Mouse (Mus musculus) MEL (cell line): ENCODE measurements around the gene Ddn. TPM values are rescaled to one million over a fixed set of nuclear protein-coding genes. Genes with fewer than 3 reads are reported as not detected.

ENCODE experiments used
- DNase-seq: peaks from one replicate; pipeline ENCODE4 v3.0.0; 2011; ENCODE audit warnings: low read depth, low spot score
- H3K27ac ChIP-seq: 2 replicates; pipeline ENCODE4 v1.5.1; 2012; ENCODE audit warnings: low read depth, mild to moderate bottlenecking, control low read depth, low read length, moderate library complexity; ENCODE audit not compliant: control insufficient read depth
- H3K27me3 ChIP-seq, 2 experiments: fragments of 150-350 bp in 1 of 2; sonication (generic) in 1 of 2; 2 replicates each; pipeline ENCODE4 v1.6.1; 2012; ENCODE audit warnings: low read length in 2 of 2, mild to moderate bottlenecking in 2 of 2, improper control_type of control experiment in 1 of 2, moderate library complexity in 1 of 2; ENCODE audit not compliant: insufficient read depth in 2 of 2, control insufficient read depth in 1 of 2
- H3K36me3 ChIP-seq, 2 experiments: 2 replicates each; pipeline ENCODE4 v1.6.1; 2012 to 2014; ENCODE audit warnings: low read length in 2 of 2, improper control_type of control experiment in 1 of 2, inconsistent platforms in 1 of 2, mild to moderate bottlenecking in 1 of 2; ENCODE audit not compliant: insufficient read depth in 2 of 2, control insufficient read depth in 1 of 2
- H3K4me1 ChIP-seq, 2 experiments: fragments of 150-350 bp in 1 of 2; sonication (generic) in 1 of 2; 2 replicates each; pipeline ENCODE4 v1.6.1; 2012; ENCODE audit warnings: low read length in 2 of 2, improper control_type of control experiment in 1 of 2, mild to moderate bottlenecking in 1 of 2; ENCODE audit not compliant: insufficient read depth in 2 of 2, control insufficient read depth in 1 of 2
- H3K4me3 ChIP-seq, 2 experiments: fragments of 150-350 bp in 1 of 2; sonication (generic) in 1 of 2; 2 replicates each; pipeline ENCODE4 v1.5.1; 2012; ENCODE audit warnings: low read depth in 2 of 2, low read length in 2 of 2, mild to moderate bottlenecking in 2 of 2, moderate library complexity in 2 of 2, control low read depth in 1 of 2, improper control_type of control experiment in 1 of 2; ENCODE audit not compliant: control insufficient read depth in 1 of 2, insufficient read depth in 1 of 2
- H3K79me2 ChIP-seq: 2 replicates; pipeline ENCODE4 v1.6.1; 2012; ENCODE audit warnings: mild to moderate bottlenecking, low read length, moderate library complexity; ENCODE audit not compliant: control insufficient read depth, poor library complexity, insufficient read depth
- H3K9ac ChIP-seq: 2 replicates; pipeline ENCODE4 v1.6.1; 2012; ENCODE audit warnings: low read depth, mild to moderate bottlenecking, control low read depth, low read length, moderate library complexity; ENCODE audit not compliant: control insufficient read depth, poor library complexity, severe bottlenecking
- H3K9me3 ChIP-seq: fragments of 150-350 bp; sonication (generic); replicated peaks from 2 replicates; pipeline ENCODE4 v1.6.1; 2012; ENCODE audit warnings: mild to moderate bottlenecking, low read length, improper control_type of control experiment, moderate library complexity; ENCODE audit not compliant: insufficient read depth
- BHLHE40 ChIP-seq: IDR thresholded peaks from 2 replicates; pipeline ENCODE4 v1.6.1; 2012; ENCODE audit warnings: low read depth, mild to moderate bottlenecking, inconsistent platforms, low read length, improper control_type of control experiment, borderline replicate concordance
- CHD1 ChIP-seq: IDR thresholded peaks from 2 replicates; pipeline ENCODE4 v1.6.1; 2012; ENCODE audit warnings: low read depth, mild to moderate bottlenecking, inconsistent platforms, low read length, improper control_type of control experiment
- CHD2 ChIP-seq: IDR thresholded peaks from 2 replicates; pipeline ENCODE4 v1.6.1; 2011; ENCODE audit warnings: low read length, improper control_type of control experiment
- CTCF ChIP-seq, 3 experiments: IDR thresholded peaks in 2 of 3; conservative IDR thresholded peaks in 1 of 3; 2 replicates each; pipeline ENCODE4 v1.5.1; 2011 to 2012; ENCODE audit warnings: low read length in 3 of 3, low read depth in 2 of 3, mild to moderate bottlenecking in 2 of 3, improper control_type of control experiment in 1 of 3, inconsistent platforms in 1 of 3, mixed read lengths in 1 of 3, moderate library complexity in 1 of 3; ENCODE audit not compliant: control insufficient read depth in 1 of 3, insufficient read depth in 1 of 3, poor library complexity in 1 of 3, severe bottlenecking in 1 of 3
- ELF1 ChIP-seq: IDR thresholded peaks from 2 replicates; pipeline ENCODE4 v1.6.1; 2014; ENCODE audit warnings: low read depth, mild to moderate bottlenecking, inconsistent platforms, low read length, improper control_type of control experiment, moderate library complexity
- ETS1 ChIP-seq: IDR thresholded peaks from 2 replicates; pipeline ENCODE4 v1.6.1; 2012; ENCODE audit warnings: low read depth, mild to moderate bottlenecking, inconsistent platforms, low read length, improper control_type of control experiment, moderate library complexity
- GABPA ChIP-seq: IDR thresholded peaks from 2 replicates; pipeline ENCODE4 v1.6.1; 2012; ENCODE audit warnings: low read depth, mild to moderate bottlenecking, inconsistent platforms, low read length, improper control_type of control experiment, moderate library complexity
- HCFC1 ChIP-seq: IDR thresholded peaks from 2 replicates; pipeline ENCODE4 v1.6.1; 2012; ENCODE audit warnings: low read depth, mild to moderate bottlenecking, inconsistent platforms, low read length, improper control_type of control experiment, moderate library complexity
- JUND ChIP-seq: IDR thresholded peaks from 2 replicates; pipeline ENCODE4 v1.6.1; 2011; ENCODE audit warnings: low read depth, mild to moderate bottlenecking, improper control_type of control experiment, low read length
- KAT2A ChIP-seq: conservative IDR thresholded peaks from 2 replicates; pipeline ENCODE4 v1.6.1; 2012; ENCODE audit warnings: low read depth, low read length, improper control_type of control experiment, inconsistent platforms
- MAZ ChIP-seq: IDR thresholded peaks from 2 replicates; pipeline ENCODE4 v1.6.1; 2012; ENCODE audit warnings: low read depth, mild to moderate bottlenecking, inconsistent platforms, low read length, improper control_type of control experiment
- MXI1 ChIP-seq: IDR thresholded peaks from 2 replicates; pipeline ENCODE4 v1.6.1; 2011; ENCODE audit warnings: mild to moderate bottlenecking, low read depth, low read length, improper control_type of control experiment
- MYB ChIP-seq: IDR thresholded peaks from 2 replicates; pipeline ENCODE4 v1.6.1; 2011; ENCODE audit warnings: mild to moderate bottlenecking, low read depth, low read length, improper control_type of control experiment
- NELFE ChIP-seq: IDR thresholded peaks from 2 replicates; pipeline ENCODE4 v1.6.1; 2011; ENCODE audit warnings: low read depth, low read length, improper control_type of control experiment
- POLR2AphosphoS2 ChIP-seq: IDR thresholded peaks from 2 replicates; pipeline ENCODE4 v1.6.1; 2011; ENCODE audit warnings: low read length, improper control_type of control experiment
- RAD21 ChIP-seq: IDR thresholded peaks from 2 replicates; pipeline ENCODE4 v1.6.1; 2011; ENCODE audit warnings: mild to moderate bottlenecking, low read depth, low read length, improper control_type of control experiment
- RCOR1 ChIP-seq: IDR thresholded peaks from 2 replicates; pipeline ENCODE4 v1.6.1; 2012; ENCODE audit warnings: low read depth, mild to moderate bottlenecking, inconsistent platforms, low read length, improper control_type of control experiment
- SMC3 ChIP-seq: IDR thresholded peaks from 2 replicates; pipeline ENCODE4 v1.6.1; 2011; ENCODE audit warnings: low read depth, low read length, improper control_type of control experiment
- TAL1 ChIP-seq: IDR thresholded peaks from 2 replicates; pipeline ENCODE4 v1.6.1; 2012; ENCODE audit warnings: mild to moderate bottlenecking, inconsistent platforms, low read length, moderate library complexity, mixed read lengths
- TBP ChIP-seq: IDR thresholded peaks from 2 replicates; pipeline ENCODE4 v1.8.0; 2011; ENCODE audit warnings: low read depth, low read length, improper control_type of control experiment
- ZC3H11A ChIP-seq: IDR thresholded peaks from 2 replicates; pipeline ENCODE4 v1.6.1; 2012; ENCODE audit warnings: low read depth, mild to moderate bottlenecking, inconsistent platforms, low read length, improper control_type of control experiment
- ZKSCAN1 ChIP-seq: IDR thresholded peaks from 2 replicates; pipeline ENCODE4 v1.6.1; 2012; ENCODE audit warnings: low read depth, mild to moderate bottlenecking, inconsistent platforms, low read length, improper control_type of control experiment, moderate library complexity
- ZMIZ1 ChIP-seq: IDR thresholded peaks from 2 replicates; pipeline ENCODE4 v1.6.1; 2012; ENCODE audit warnings: low read depth, mild to moderate bottlenecking, inconsistent platforms, low read length, improper control_type of control experiment, moderate library complexity
- ZNF384 ChIP-seq: IDR thresholded peaks from 2 replicates; pipeline ENCODE4 v1.6.1; 2012; ENCODE audit warnings: low read depth, mild to moderate bottlenecking, inconsistent platforms, low read length, improper control_type of control experiment
- polyA plus RNA-seq, 2 experiments: library from polyadenylated mRNA; stranded (reverse) in 1 of 2; unstranded in 1 of 2; fragments of >175 nt in 1 of 2; fragments of >200 nt in 1 of 2; gene quantifications; 2 replicates each; pipeline versions ENCODE4 v1.2.1 to v1.2.4; 2012; ENCODE audit warnings: low replicate concordance in 2 of 2, low read depth in 1 of 2; ENCODE audit not compliant: insufficient read length in 2 of 2, insufficient read depth in 1 of 2, missing spikeins in 1 of 2
- total RNA-seq: library from RNA; depleted of rRNA; stranded (reverse); fragments of 300-350 nt; gene quantifications from 2 replicates; pipeline ENCODE4 v1.2.3, GENCODE M21; 2012

Ddn gene
- total and polyA plus RNA-seq, 3 experiments: 4.0 to 4.2 TPM; not detected in 1

GRCm38 (mm10) chr15:98797835-98798492 lies 11.3 kb downstream of the Ddn start:
- DNase-seq: no peak
- H3K79me2 ChIP-seq: no peaks in the 10 kb centered on the region
- H3K27ac ChIP-seq: no peak overlapping the region

GRCm38 (mm10) chr15:98796803-98797595 lies 12.3 kb downstream of the Ddn start:
- no peaks in the 10 kb centered on the region for H3K79me2 ChIP-seq
- no peak for DNase-seq
- no peak overlapping the region for H3K9ac ChIP-seq
- H3K27ac ChIP-seq: no peak overlapping the region
- no peaks in the 10 kb centered on the region for H3K9me3 ChIP-seq
- TF ChIP-seq ZNF384 (no peak), CHD1 (no peak), MAZ (no peak), NELFE (no peak), CHD2 (no peak), GABPA (no peak), MXI1 (no peak), CTCF (IDR thresholded peaks at IDR 0.05 in 2 of 3, conservative IDR thresholded peaks at IDR 0.05 in 1 of 3; ENCODE audit: control insufficient read depth in 1 of 3, insufficient read depth in 1 of 3, low read depth in 2 of 3, low read length in 3 of 3, poor library complexity in 1 of 3, severe bottlenecking in 1 of 3) (no peak), MYB (no peak), JUND (no peak), KAT2A (no peak), TAL1 (no peak), SMC3 (no peak), HCFC1 (no peak), BHLHE40 (no peak), ZKSCAN1 (no peak), ZC3H11A (no peak), POLR2AphosphoS2 (no peak)
- no peaks in the 10 kb centered on the region for H3K36me3 ChIP-seq
- no peak overlapping the region for H3K4me3 ChIP-seq
- no peaks in the 10 kb centered on the region; a peak in 1 of 4 replicates for H3K27me3 ChIP-seq
- 0 out of 4 replicates have a peak, but pooled peaks cover 0 to 1% of the 10 kb centered on the region in 2 experiments for H3K4me1 ChIP-seq

More at GRCm38 (mm10) chr15:98797835-98798492, 11.3 kb downstream of the Ddn start:
- no peaks in the 10 kb centered on the region; a peak in 1 of 4 replicates for H3K27me3 ChIP-seq
- no peaks in the 10 kb centered on the region for H3K9me3 ChIP-seq
- H3K4me3 ChIP-seq: no peak overlapping the region
- no peaks in the 10 kb centered on the region for H3K4me1 ChIP-seq
- H3K36me3 ChIP-seq: no peaks in the 10 kb centered on the region
- TF ChIP-seq ZMIZ1 (no peak), ELF1 (no peak), KAT2A (no peak), ETS1 (no peak), TBP (no peak), RCOR1 (no peak), RAD21 (no peak), CHD1 (no peak), ZNF384 (no peak), POLR2AphosphoS2 (no peak)
- H3K9ac ChIP-seq: no peak overlapping the region
